Mouse (Mus musculus) liver, embryonic 14.5 days (tissue): ENCODE measurements at regions not wholly inside any gene's neighbourhood (a gene's known extent, or its start where the extent isn't known, plus 50 kb on each side); places are given as distances from the start of the nearest gene placed in this dataset.

Experiments used
- CTCF ChIP-seq: IDR thresholded peaks from 2 replicates; pipeline ENCODE4 v1.5.1; 2016; ENCODE audit warnings: antibody characterized with exemption, low read depth, control low read depth
- EP300 ChIP-seq: IDR thresholded peaks from 2 replicates; pipeline ENCODE4 v1.6.1; 2016; ENCODE audit warnings: antibody characterized with exemption, low read depth

GRCm38 (mm10) chr13:84968943-84969342 is 220.3 kb upstream of the Ccnh start:
- no peak for TF ChIP-seq EP300
- no peak for TF ChIP-seq CTCF
